Mouse (Mus musculus) lung, embryonic 15.5 days (tissue): ENCODE measurements around the gene Thbs1. TPM values are rescaled to one million over a fixed set of nuclear protein-coding genes. Genes with fewer than 3 reads are reported as not detected.

Experiments
- ATAC-seq: fragments of 200-750 bp; cut with Nextera tagmentation; 2 replicates; pipeline ENCODE4 v1.8.0; 2017; ENCODE audit warnings: moderate number of reproducible peaks, borderline replicate concordance; ENCODE audit not compliant: low FRiP score, low TSS enrichment; ENCODE audit errors: extremely low read depth
- H3K27ac ChIP-seq: fragments of 300-500 bp; sonication (generic); 2 replicates; pipeline ENCODE4 v1.5.1; 2015; ENCODE audit warnings: moderate library complexity, mild to moderate bottlenecking, inconsistent platforms
- H3K27me3 ChIP-seq: fragments of 300-500 bp; sonication (generic); 2 replicates; pipeline ENCODE4 v1.6.1; 2015; ENCODE audit warnings: inconsistent platforms
- H3K36me3 ChIP-seq: fragments of 300-500 bp; sonication (generic); 2 replicates; pipeline ENCODE4 v1.6.1; 2015; ENCODE audit warnings: inconsistent platforms
- H3K4me1 ChIP-seq: fragments of 300-500 bp; sonication (generic); 2 replicates; pipeline ENCODE4 v1.6.1; 2015; ENCODE audit warnings: inconsistent platforms
- H3K4me2 ChIP-seq: fragments of 300-500 bp; sonication (generic); 2 replicates; pipeline ENCODE4 v1.6.1; 2015; ENCODE audit warnings: inconsistent platforms, mild to moderate bottlenecking, moderate library complexity
- H3K4me3 ChIP-seq: fragments of 300-500 bp; sonication (generic); 2 replicates; pipeline ENCODE4 v1.5.1; 2015; ENCODE audit warnings: mild to moderate bottlenecking, inconsistent platforms
- H3K9ac ChIP-seq: fragments of 300-500 bp; sonication (generic); 2 replicates; pipeline ENCODE4 v1.6.1; 2015; ENCODE audit warnings: inconsistent platforms
- H3K9me3 ChIP-seq: fragments of 300-500 bp; sonication (generic); 2 replicates; pipeline ENCODE4 v1.6.1; 2016; ENCODE audit warnings: inconsistent platforms
- WGBS: fragments of 180-500 bp; shearing (Covaris S2); methylation state at CpG from one replicate; pipeline ENCODE4 v1.1.7; 2015; 5-methylcytosine and 5-hydroxymethylcytosine counted together
- polyA plus RNA-seq: library from polyadenylated mRNA; unstranded; fragments of >200 nt; fragmentation: Nextera tagmentation; extraction: Ambion mirVana; gene quantifications from 2 replicates; pipeline ENCODE4 v1.2.1, GENCODE M21; 2015

Thbs1 gene
- polyA plus RNA-seq, 1 experiment from 2014 or later, result 184 TPM

DNA sequence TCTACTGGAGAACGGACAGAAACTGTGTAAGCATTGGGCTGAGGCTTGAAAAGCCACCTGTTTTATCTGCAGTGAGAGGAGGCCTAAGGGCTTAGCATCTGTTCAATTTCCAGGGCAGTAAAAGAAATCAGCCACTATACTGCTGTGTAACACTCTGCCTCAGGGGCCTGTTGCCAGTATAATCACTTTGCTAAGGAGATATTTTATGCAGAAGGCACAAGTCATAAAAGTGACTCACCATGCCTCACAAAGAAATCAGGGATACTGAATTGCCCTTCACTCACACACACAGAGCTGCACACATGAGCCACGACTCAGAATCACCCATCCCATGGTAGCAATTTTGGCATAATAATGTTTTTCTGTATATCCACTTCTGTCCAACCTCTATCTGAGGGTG, 4.5 kb downstream of the Thbs1 start:
- 59% methylated on average over 2 of the region's 2 CpGs for WGBS
- Histone ChIP-seq H3K27me3 (no peaks in the 10 kb centered on the region), H3K4me3 (no peak overlapping the region), H3K36me3 (peaks cover 68% of the 10 kb centered on the region), H3K9ac (no peak overlapping the region), H3K4me2 (peak overlapping the region; percentile 92), H3K27ac (no peak overlapping the region), H3K9me3 (no peaks in the 10 kb centered on the region), H3K4me1 (peaks cover 37% of the 10 kb centered on the region)
- ATAC-seq, result no peak

DNA sequence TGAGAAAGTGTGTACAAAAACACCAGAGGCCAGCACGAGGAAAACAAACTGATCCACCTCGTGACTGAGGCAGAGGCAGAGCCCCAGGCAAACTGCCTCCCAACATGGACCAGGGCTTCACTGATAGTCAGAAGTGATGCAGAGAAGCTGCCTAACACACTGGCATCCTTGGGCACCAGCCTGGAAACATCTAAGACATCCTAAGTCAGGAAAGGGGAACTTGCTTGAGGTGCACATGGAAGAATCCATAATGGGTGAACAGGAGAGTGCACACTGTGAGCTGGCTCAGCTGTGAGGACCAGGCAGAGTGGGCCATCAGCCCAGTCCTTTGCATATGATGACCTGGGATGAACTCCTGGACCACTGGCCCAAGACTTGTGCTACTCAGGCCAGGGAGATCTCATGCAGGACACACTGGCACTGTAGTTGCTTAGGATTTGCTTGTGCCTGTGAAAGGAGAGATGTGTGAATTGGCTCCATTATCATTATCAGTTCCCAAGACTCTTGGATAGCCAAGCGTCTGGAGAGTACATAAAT, 5.1 kb downstream of the Thbs1 start:
- H3K9me3 ChIP-seq, result no peaks in the 10 kb centered on the region
- H3K27me3 ChIP-seq, result no peaks in the 10 kb centered on the region
- H3K36me3 ChIP-seq, result peaks cover 75% of the 10 kb centered on the region
- no peak overlapping the region for H3K4me3 ChIP-seq
- no peak overlapping the region for H3K27ac ChIP-seq
- no peak overlapping the region for H3K9ac ChIP-seq
- H3K4me2 ChIP-seq, result 0 out of 2 replicates have a peak overlapping the region, but pooled peaks have one; percentile 14
- 33% methylated on average over 3 of the region's 3 CpGs for WGBS
- peaks cover 37% of the 10 kb centered on the region for H3K4me1 ChIP-seq
- no peak for ATAC-seq

DNA sequence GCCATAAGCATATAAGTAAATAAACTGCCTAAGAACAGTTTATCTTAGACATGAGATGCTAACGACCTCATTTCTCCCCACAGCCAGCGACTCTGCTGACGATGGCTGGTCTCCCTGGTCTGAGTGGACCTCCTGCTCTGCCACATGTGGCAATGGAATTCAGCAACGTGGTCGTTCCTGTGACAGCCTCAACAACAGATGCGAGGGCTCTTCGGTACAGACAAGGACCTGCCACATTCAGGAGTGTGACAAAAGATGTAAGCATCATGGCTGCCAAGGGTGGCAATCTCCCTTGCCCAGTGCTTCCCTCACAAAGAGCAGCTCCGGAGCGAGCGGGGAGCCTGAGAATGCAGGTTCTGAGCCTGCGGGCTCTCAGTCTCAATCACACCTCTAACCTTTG, 5.7 kb downstream of the Thbs1 start:
- Histone ChIP-seq H3K27ac (0 out of 2 replicates have a peak overlapping the region, but pooled peaks have one; percentile 9), H3K36me3 (peaks cover 81% of the 10 kb centered on the region), H3K4me2 (no peak overlapping the region), H3K27me3 (no peaks in the 10 kb centered on the region), H3K9me3 (no peaks in the 10 kb centered on the region), H3K4me1 (peaks cover 37% of the 10 kb centered on the region), H3K9ac (no peak overlapping the region), H3K4me3 (no peak overlapping the region)
- no peak for ATAC-seq
- WGBS, result 41% methylated on average over 11 of the region's 11 CpGs

DNA sequence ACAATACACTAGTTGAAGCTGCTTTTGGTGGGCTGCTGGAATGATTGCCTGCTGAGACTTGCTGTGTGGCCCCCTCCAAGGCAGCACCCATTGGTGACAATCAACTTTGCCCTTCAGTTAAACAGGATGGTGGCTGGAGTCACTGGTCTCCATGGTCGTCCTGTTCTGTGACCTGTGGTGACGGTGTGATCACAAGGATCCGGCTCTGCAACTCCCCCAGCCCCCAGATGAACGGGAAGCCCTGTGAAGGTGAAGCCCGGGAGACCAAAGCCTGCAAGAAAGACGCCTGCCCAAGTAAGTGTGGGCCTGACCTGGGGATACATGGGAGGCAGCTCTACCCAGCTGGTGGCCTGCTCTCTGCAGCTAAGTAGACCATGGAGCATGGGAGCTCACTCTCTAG, 6.4 kb downstream of the Thbs1 start:
- 0 out of 2 replicates have a peak overlapping the region, but pooled peaks have one; percentile 21 for H3K27ac ChIP-seq
- peaks cover 87% of the 10 kb centered on the region for H3K36me3 ChIP-seq

DNA sequence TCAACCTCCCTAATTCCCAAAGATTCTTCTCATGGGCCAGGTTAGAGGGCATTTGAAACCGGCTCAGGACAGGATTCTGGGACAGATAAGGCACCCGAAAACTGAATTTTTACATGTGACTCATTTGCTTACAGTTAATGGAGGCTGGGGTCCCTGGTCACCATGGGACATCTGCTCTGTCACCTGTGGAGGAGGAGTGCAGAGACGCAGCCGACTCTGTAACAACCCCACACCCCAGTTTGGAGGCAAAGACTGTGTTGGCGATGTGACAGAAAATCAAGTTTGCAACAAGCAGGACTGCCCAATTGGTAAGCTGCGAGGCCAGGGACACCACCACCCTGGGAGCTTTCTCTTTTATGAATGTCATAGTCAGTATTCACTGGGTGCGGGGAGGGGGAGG, 6.8 kb downstream of the Thbs1 start:
- H3K9me3 ChIP-seq, result no peaks in the 10 kb centered on the region
- no peak overlapping the region for H3K4me2 ChIP-seq
- 80% methylated on average over 7 of the region's 7 CpGs for WGBS
- peaks cover 37% of the 10 kb centered on the region for H3K4me1 ChIP-seq
- peak overlapping the region; percentile 21; the same call in 1 of the 2 replicates for H3K27ac ChIP-seq
- H3K4me3 ChIP-seq, result no peak overlapping the region
- no peaks in the 10 kb centered on the region for H3K27me3 ChIP-seq
- peaks cover 92% of the 10 kb centered on the region for H3K36me3 ChIP-seq
- H3K9ac ChIP-seq, result no peak overlapping the region
- ATAC-seq, result no peak

More for the DNA sequence above, 6.4 kb downstream of the Thbs1 start:
- Histone ChIP-seq H3K9me3 (no peaks in the 10 kb centered on the region), H3K27me3 (no peaks in the 10 kb centered on the region), H3K9ac (no peak overlapping the region), H3K4me2 (no peak overlapping the region), H3K4me3 (no peak overlapping the region), H3K4me1 (peaks cover 37% of the 10 kb centered on the region)
- 67% methylated on average over 6 of the region's 6 CpGs for WGBS
- ATAC-seq, result no peak

DNA sequence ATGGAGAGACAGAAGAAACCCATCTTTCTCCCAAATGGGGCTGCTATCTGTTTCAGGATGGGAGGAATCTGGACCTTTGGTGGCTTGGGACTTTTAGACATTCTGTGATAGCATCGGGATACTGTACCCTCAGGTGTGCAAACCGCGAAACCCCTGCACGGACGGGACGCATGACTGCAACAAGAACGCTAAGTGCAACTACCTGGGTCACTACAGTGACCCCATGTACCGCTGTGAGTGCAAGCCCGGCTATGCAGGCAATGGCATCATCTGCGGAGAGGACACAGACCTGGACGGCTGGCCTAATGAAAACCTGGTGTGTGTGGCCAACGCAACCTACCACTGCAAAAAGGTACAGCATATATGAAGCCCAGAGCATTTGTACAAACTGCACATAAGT, 8.0 kb downstream of the Thbs1 start:
- 92% methylated on average over 12 of the region's 12 CpGs for WGBS
- no peak overlapping the region for H3K9ac ChIP-seq
- H3K36me3 ChIP-seq, result peaks cover 98% of the 10 kb centered on the region
- H3K27me3 ChIP-seq, result no peaks in the 10 kb centered on the region
- H3K9me3 ChIP-seq, result no peaks in the 10 kb centered on the region
- no peak overlapping the region for H3K4me3 ChIP-seq
- H3K27ac ChIP-seq, result no peak overlapping the region
- no peak overlapping the region for H3K4me2 ChIP-seq
- ATAC-seq, result no peak
- peaks cover 48% of the 10 kb centered on the region for H3K4me1 ChIP-seq

DNA sequence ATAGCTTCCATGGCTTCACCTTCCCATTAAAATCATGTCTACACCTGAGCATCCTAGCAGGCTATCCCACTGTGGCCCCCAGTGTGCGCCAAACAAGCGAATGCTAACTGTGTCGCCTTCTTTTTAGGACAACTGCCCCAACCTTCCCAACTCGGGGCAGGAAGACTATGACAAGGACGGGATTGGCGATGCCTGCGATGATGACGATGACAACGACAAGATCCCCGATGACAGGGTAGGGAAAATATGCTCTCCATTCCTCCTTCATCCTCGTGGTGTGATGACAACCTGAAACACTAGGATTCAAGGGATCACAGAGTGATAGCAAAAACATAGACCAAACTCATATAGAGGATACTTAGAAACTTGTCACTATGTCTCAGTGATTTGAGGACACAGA, 8.4 kb downstream of the Thbs1 start:
- Histone ChIP-seq H3K4me2 (no peak overlapping the region), H3K4me3 (no peak overlapping the region), H3K9me3 (no peaks in the 10 kb centered on the region), H3K27ac (no peak overlapping the region), H3K9ac (no peak overlapping the region), H3K36me3 (peaks cover 98% of the 10 kb centered on the region), H3K4me1 (peaks cover 48% of the 10 kb centered on the region), H3K27me3 (no peaks in the 10 kb centered on the region)
- no peak for ATAC-seq
- WGBS, result 85% methylated on average over 11 of the region's 11 CpGs

DNA sequence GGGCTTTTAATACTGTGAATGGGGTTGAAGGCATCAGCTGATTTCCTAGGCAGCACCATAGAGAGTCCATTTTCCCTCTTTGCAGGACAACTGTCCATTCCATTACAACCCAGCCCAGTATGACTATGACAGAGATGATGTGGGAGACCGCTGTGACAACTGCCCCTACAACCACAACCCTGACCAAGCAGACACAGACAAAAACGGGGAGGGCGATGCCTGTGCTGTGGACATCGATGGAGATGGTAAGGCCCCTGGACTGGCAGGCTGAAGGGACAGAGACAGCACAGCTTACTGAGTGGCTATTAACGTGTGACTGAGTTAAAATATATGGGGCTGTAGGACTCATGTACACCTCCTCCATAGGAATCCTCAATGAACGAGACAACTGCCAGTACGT, 9.1 kb downstream of the Thbs1 start:
- no peaks in the 10 kb centered on the region for H3K9me3 ChIP-seq
- H3K4me3 ChIP-seq, result no peak overlapping the region
- 82% methylated on average over 7 of the region's 7 CpGs for WGBS
- H3K9ac ChIP-seq, result no peak overlapping the region
- no peaks in the 10 kb centered on the region for H3K27me3 ChIP-seq
- H3K27ac ChIP-seq, result no peak overlapping the region
- H3K36me3 ChIP-seq, result peaks cover 98% of the 10 kb centered on the region
- no peak for ATAC-seq
- H3K4me1 ChIP-seq, result peaks cover 47% of the 10 kb centered on the region
- no peak overlapping the region for H3K4me2 ChIP-seq

DNA sequence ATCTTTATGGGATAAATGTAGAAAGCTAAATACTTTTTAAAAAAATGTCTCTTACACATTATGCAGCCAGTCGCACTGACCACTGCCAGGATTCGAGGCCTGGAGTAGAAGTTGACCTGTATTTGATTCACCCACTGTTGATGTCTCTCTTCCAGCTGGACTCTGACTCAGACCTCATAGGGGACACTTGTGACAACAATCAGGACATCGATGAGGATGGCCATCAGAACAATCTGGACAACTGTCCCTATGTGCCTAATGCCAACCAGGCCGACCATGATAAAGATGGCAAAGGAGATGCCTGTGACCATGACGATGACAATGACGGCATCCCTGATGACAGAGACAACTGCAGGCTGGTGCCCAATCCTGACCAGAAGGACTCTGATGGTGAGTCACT, 10.6 kb downstream of the Thbs1 start:
- peaks cover 35% of the 10 kb centered on the region for H3K4me1 ChIP-seq
- H3K27ac ChIP-seq, result no peak overlapping the region
- H3K9ac ChIP-seq, result no peak overlapping the region
- H3K9me3 ChIP-seq, result no peaks in the 10 kb centered on the region
- H3K36me3 ChIP-seq, result peaks cover 91% of the 10 kb centered on the region
- no peak for ATAC-seq
- H3K27me3 ChIP-seq, result no peaks in the 10 kb centered on the region
- 83% methylated on average over 6 of the region's 6 CpGs for WGBS
- H3K4me2 ChIP-seq, result no peak overlapping the region
- H3K4me3 ChIP-seq, result no peak overlapping the region

DNA sequence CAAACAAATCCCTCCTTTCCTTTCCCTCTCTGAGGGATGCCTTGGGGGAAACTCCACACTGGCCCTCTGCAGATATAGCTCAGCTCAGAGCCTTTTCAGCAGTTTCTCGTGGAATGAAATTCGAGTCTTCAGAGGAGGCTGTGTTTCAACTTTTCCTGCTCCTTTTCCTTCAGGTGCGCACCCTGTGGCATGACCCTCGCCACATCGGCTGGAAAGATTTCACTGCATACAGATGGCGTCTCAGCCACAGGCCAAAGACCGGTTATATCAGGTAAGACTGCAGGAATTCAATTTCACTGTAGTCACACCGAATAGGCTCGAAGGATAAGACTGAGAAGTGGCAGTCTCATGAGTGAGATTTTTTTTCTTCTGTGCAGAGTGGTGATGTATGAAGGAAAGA, 12.1 kb downstream of the Thbs1 start:
- Histone ChIP-seq H3K9ac (no peak overlapping the region), H3K4me3 (no peak overlapping the region), H3K4me2 (no peak overlapping the region), H3K27ac (no peak overlapping the region), H3K4me1 (peaks cover 22% of the 10 kb centered on the region; the same call in 1 of the 2 replicates), H3K27me3 (no peaks in the 10 kb centered on the region), H3K36me3 (peaks cover 76% of the 10 kb centered on the region), H3K9me3 (no peaks in the 10 kb centered on the region)
- ATAC-seq, result no peak
- 73% methylated on average over 9 of the region's 9 CpGs for WGBS

DNA sequence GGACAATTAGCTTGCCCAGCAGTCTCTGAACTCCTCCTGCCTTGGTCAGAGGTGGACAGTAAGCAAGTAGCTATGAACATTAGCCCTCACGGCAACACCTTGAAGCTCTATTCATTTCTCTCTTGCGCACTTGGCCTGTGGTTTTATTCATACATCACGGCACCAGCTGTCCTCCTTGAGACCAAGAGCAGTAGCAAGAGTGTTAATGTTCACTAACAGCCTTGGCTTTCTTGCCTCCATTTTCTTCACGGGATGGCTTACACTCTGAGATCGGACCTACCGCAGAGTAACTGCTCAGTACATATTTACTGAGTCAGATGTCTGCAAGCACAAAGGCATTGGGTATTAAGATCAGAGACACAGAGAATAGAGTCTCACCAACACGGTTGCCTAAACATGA, 12.8 kb downstream of the Thbs1 start:
- Histone ChIP-seq H3K36me3 (peaks cover 69% of the 10 kb centered on the region), H3K4me3 (no peak overlapping the region), H3K27me3 (no peaks in the 10 kb centered on the region), H3K4me2 (no peak overlapping the region), H3K9me3 (no peaks in the 10 kb centered on the region), H3K4me1 (peaks cover 19% of the 10 kb centered on the region; the same call in 1 of the 2 replicates), H3K27ac (no peak overlapping the region), H3K9ac (no peak overlapping the region)
- no peak for ATAC-seq
- 59% methylated on average over 7 of the region's 7 CpGs for WGBS

DNA sequence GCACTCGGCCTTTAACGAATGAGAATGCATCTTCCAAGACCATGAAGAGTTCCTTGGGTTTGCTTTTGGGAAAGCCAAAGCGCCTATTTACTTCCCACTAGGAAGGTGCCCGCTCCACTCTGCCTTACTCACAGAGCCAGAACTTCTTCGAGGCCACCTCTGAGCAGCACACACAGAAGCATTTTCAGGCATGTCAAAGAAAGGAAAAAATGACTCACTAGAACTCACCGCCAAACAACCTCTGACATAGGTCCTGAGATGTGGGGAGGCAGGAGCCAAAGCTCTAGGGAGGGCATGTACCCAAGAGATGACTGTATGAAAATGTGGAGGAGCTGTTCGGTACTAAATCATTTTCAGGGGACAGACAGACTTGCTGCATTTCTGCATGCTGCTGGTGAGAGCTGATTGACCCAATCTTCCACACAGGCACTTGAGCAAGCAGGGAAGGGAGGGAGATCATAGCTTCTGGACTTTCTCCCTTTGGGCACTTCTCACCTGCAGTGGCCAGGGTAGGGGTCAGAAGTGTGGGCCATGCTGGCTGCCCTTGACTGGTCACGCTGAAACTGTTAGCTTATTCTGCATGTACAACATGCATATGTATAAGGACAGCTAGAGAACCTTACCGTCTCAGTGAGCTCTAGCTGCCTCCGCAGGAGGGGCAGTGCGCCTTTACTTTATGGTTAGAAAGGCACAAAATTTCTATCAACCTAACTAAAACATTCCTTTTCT, 13.7 kb downstream of the Thbs1 start:
- WGBS, result 69% methylated on average over 11 of the region's 11 CpGs
- H3K27me3 ChIP-seq, result no peaks in the 10 kb centered on the region
- H3K4me2 ChIP-seq, result no peak overlapping the region
- no peak overlapping the region for H3K4me3 ChIP-seq
- H3K27ac ChIP-seq, result no peak overlapping the region; the same call in 1 of the 2 replicates
- H3K9ac ChIP-seq, result no peak overlapping the region
- no peak for ATAC-seq
- no peaks in the 10 kb centered on the region for H3K9me3 ChIP-seq
- peaks cover 60% of the 10 kb centered on the region for H3K36me3 ChIP-seq
- H3K4me1 ChIP-seq, result peaks cover 19% of the 10 kb centered on the region; the same call in 1 of the 2 replicates
